Mouse (Mus musculus) small intestine, adult 2 months (tissue): ENCODE data around the gene Rexo1.

ENCODE experiments used
- CTCF ChIP-seq: fragments of 200-500 bp; IDR thresholded peaks from 2 replicates; pipeline ENCODE4 v1.5.1; 2012; ENCODE audit warnings: low read depth, mild to moderate bottlenecking, control low read depth, inconsistent platforms, low read length, moderate library complexity, mixed read lengths; ENCODE audit not compliant: insufficient replicate concordance, insufficient read length; ENCODE audit errors: extremely low read depth
- POLR2A ChIP-seq: fragments of 200-500 bp; IDR thresholded peaks from 2 replicates; pipeline ENCODE4 v1.6.1; 2012; ENCODE audit warnings: low read depth, mild to moderate bottlenecking, control low read depth, inconsistent platforms, low read length, moderate library complexity

- peak; percentile 29; the same call in 1 of the 2 replicates for TF ChIP-seq CTCF
- TF ChIP-seq POLR2A = no peak
Observed at GRCm38 (mm10) chr10:80576351-80577194, 15.2 kb upstream of the Rexo1 start.
